9 mouse cellular contexts compared by ENCODE assay signal in genomic region chr6:73020061-73020460, GRCm38 (mm10).
A peak's percentile ranks its signal among the peaks of the same experiment; 100 is the strongest.
DNase-seq lines count a peak whose midpoint lies in the region; ATAC-seq and TF ChIP-seq lines count a peak whose summit lies in the region.
"Had no signal": no experiment of that assay in that cellular context is flagged by ENCODE, and none has a peak within 500 bp of the region (broad histone marks: within the 10 kb centered on the region; RNA-seq: fewer than 3 reads in every experiment).

No protein-coding gene starts in this region.

- H3K27me3 ChIP-seq in Patski: peaks cover 6% of the 10 kb centered on the region

- ATAC-seq in Patski: no peak
- ATAC-seq in megakaryocyte, adult 5-6 weeks (ENCODE audit: poor library complexity, severe bottlenecking): peak; percentile 59; the same call in 1 of the 2 replicates

- TF ChIP-seq CTCF in Patski (IDR thresholded peaks at IDR 0.05): peak; percentile 61

- DNase-seq in cerebellum, adult 8-10 months: peak; percentile 7
- DNase-seq in cerebellum, postnatal 4 days (ENCODE audit: low spot score in 2 of 2): no peak
- peak; percentile 15 for DNase-seq in layer of hippocampus, adult 9-10 months (ENCODE audit: low spot score)
- DNase-seq in layer of hippocampus, postnatal 25 days (ENCODE audit: extremely low spot score in 1 of 2, low spot score in 1 of 2): no peak
- DNase-seq in Patski (ENCODE audit: low read depth, low spot score) (no peak), MN1 (ENCODE audit: low spot score) (no peak)
- no peak for DNase-seq in urinary bladder, postnatal 10 days (ENCODE audit: low spot score)
- DNase-seq: layer of hippocampus, adult 9-11 months had no signal

- in situ Hi-C loops in Patski (cut with MboI; ENCODE audit: low pct_unique_long_range_greater_than_20kb): loop anchor here (25.0 kb wide), 1 partner anchor 383 kb away; no protein-coding TSS in a partner anchor

- POLR2A ChIA-PET in Patski (lab: Charles Lee): no interaction called here

- CTCF ChIA-PET in Patski (lab: Charles Lee): interaction anchor here (0.6 to 2.9 kb wide), 8 partner anchors 8 to 133 kb away, joined by 3 to 9 read pairs (median 4); no protein-coding TSS in a partner anchor

Comparison
In these comparisons a context has a peak if more than half of its experiments do, and no peak if none do; other contexts are left out.
1. DNase-seq: peak in cerebellum, adult 8-10 months (single experiment) and layer of hippocampus, adult 9-10 months (single experiment); none in cerebellum, postnatal 4 days (0 of 2), layer of hippocampus, postnatal 25 days (0 of 2), Patski (single experiment), MN1 (single experiment) and urinary bladder, postnatal 10 days (single experiment).